Mouse (Mus musculus) liver, embryonic 11.5 days (tissue): ENCODE results near the gene Ghrl. TPM values are rescaled to one million over a fixed set of nuclear protein-coding genes. Genes with fewer than 3 reads are reported as not detected.
A peak's percentile ranks its signal among the peaks of the same experiment; 100 is the strongest.

Source experiments
- ATAC-seq: fragments of 200-750 bp; cut with Nextera tagmentation; replicated peaks from 2 replicates; pipeline ENCODE4 v1.8.0; 2017; ENCODE audit warnings: moderate number of reproducible peaks, mild to moderate bottlenecking, moderate TSS enrichment, moderate library complexity; ENCODE audit not compliant: low FRiP score
- DNase-seq: peaks from one replicate; pipeline ENCODE4 v3.0.0-alpha.2; 2017; ENCODE audit warnings: low spot score
- H3K27ac ChIP-seq: fragments of 300-500 bp; sonication (generic); 2 replicates; pipeline ENCODE4 v1.5.1; 2014; ENCODE audit warnings: mild to moderate bottlenecking, low read depth, low read length, control low read depth
- H3K27me3 ChIP-seq: fragments of 300-500 bp; sonication (generic); replicated peaks from 2 replicates; pipeline ENCODE4 v1.6.1; 2014; ENCODE audit warnings: low read length, mixed read lengths; ENCODE audit not compliant: control insufficient read depth, insufficient read depth
- H3K36me3 ChIP-seq: fragments of 300-500 bp; sonication (generic); 2 replicates; pipeline ENCODE4 v1.6.1; 2014; ENCODE audit warnings: mild to moderate bottlenecking, low read length, moderate library complexity, mixed read lengths; ENCODE audit not compliant: control insufficient read depth, insufficient read depth
- H3K4me1 ChIP-seq: fragments of 300-500 bp; sonication (generic); replicated peaks from 2 replicates; pipeline ENCODE4 v1.6.1; 2014; ENCODE audit warnings: low read length, mixed read lengths; ENCODE audit not compliant: control insufficient read depth, insufficient read depth
- H3K4me2 ChIP-seq: fragments of 300-500 bp; sonication (generic); 2 replicates; pipeline ENCODE4 v1.6.1; 2014; ENCODE audit warnings: mild to moderate bottlenecking, control low read depth, moderate library complexity
- H3K4me3 ChIP-seq: fragments of 300-500 bp; sonication (generic); 2 replicates; pipeline ENCODE4 v1.5.1; 2014; ENCODE audit warnings: low read depth, low read length, control low read depth
- H3K9ac ChIP-seq: fragments of 300-500 bp; sonication (generic); 2 replicates; pipeline ENCODE4 v1.6.1; 2014; ENCODE audit warnings: low read depth, low read length, control low read depth
- H3K9me3 ChIP-seq: fragments of 300-500 bp; sonication (generic); 2 replicates; pipeline ENCODE4 v1.6.1; 2016; ENCODE audit warnings: low read length, inconsistent platforms, mixed read lengths; ENCODE audit not compliant: control insufficient read depth
- WGBS: fragments of 180-500 bp; shearing (Covaris S2); extraction: QIAGEN DNeasy Blood & Tissue Kit; methylation state at CpG from one replicate; pipeline ENCODE4 v1.1.7; 2014; 5-methylcytosine and 5-hydroxymethylcytosine counted together
- polyA plus RNA-seq: library from polyadenylated mRNA; unstranded; fragments of >200 nt; fragmentation: Nextera tagmentation; extraction: Ambion mirVana; gene quantifications from 2 replicates; pipeline ENCODE4 v1.2.1, GENCODE M21; 2014

The Ghrl gene
- polyA plus RNA-seq, result 0.45 TPM in 1 of 2 replicates, not detected in the other

DNA sequence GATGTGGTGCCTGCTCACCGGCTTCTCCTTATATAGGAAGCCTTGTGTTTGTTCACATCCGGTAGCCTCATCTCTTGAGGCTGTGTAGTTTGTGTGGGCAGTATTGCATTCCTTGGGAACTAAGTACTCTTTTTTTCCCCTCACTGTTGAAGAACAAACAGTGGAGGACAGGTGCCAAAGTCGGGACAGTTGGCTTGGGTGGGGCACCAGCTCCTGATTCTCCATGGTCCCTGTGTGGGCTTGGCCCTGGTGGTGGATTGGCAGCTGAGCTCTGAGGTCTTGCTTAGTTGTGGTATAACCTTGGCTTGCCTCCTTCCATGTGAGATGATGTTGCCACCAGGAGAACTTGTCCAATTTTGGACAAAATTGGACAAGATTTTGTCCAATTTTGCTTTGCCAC is at the start of gene Ghrl:
Gene Ghrl, minus strand, starts transcription at position 3 of the 400 bp plus-strand sequence.
- DNase-seq (no peak), ATAC-seq (no peak)
- H3K36me3 ChIP-seq, result peaks cover 32% of the 10 kb centered on the region
- H3K9ac ChIP-seq, result no peak within 1 kb of the TSS
- H3K9me3 ChIP-seq, result no peaks in the 10 kb centered on the region
- peak within 1 kb of the TSS; percentile 50; the same call in 1 of the 2 replicates for H3K27ac ChIP-seq
- 82% methylated on average over 3 of the region's 3 CpGs for WGBS
- H3K4me3 ChIP-seq, result no peak within 1 kb of the TSS
- no peak within 1 kb of the TSS for H3K4me2 ChIP-seq
- no peaks in the 10 kb centered on the region for H3K27me3 ChIP-seq
- peaks cover 5% of the 10 kb centered on the region for H3K4me1 ChIP-seq

DNA sequence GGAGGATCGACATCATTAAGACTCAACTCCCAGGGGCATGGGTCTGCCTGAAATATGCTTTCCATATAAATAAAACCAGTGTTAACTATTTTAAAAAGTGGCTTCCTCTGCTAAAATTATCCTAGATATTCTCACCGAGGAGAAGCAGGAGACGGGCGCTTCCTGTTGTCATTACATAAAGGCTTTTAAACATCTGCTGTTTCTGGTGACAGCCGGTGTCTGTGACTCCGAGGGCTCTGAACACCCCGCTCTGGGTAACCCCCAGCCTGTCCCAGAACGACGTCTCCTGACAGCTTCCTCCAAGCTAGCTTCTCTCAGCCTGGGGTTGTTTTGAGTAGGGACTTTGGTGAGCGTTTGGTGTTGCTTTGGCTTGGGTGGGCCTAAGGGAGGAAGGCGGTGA is 49.1 kb upstream of the Ghrl start:
- WGBS, result 57% methylated on average over 11 of the region's 11 CpGs
- H3K4me1 ChIP-seq, result no peaks in the 10 kb centered on the region
- H3K36me3 ChIP-seq, result no peaks in the 10 kb centered on the region
- ATAC-seq, result no peak
- H3K4me3 ChIP-seq, result no peak overlapping the region
- H3K9me3 ChIP-seq, result no peaks in the 10 kb centered on the region
- H3K27me3 ChIP-seq, result no peaks in the 10 kb centered on the region
- no peak overlapping the region for H3K4me2 ChIP-seq
- no peak overlapping the region for H3K27ac ChIP-seq
- H3K9ac ChIP-seq, result no peak overlapping the region
- no peak for DNase-seq

- Histone ChIP-seq H3K9ac (no peak overlapping the region), H3K36me3 (no peaks in the 10 kb centered on the region), H3K27me3 (0 out of 2 replicates have a peak, but pooled peaks cover 2% of the 10 kb centered on the region), H3K4me2 (no peak overlapping the region), H3K9me3 (no peaks in the 10 kb centered on the region), H3K27ac (no peak overlapping the region), H3K4me3 (no peak overlapping the region), H3K4me1 (no peaks in the 10 kb centered on the region)
- WGBS, result 30% methylated on average over 7 of the region's 7 CpGs
- DNase-seq (peak; percentile 43), ATAC-seq (no peak)
These were observed 42.0 kb upstream of the Ghrl start for GRCm38 (mm10) chr6:113761644-113762043.

- no peaks in the 10 kb centered on the region for H3K36me3 ChIP-seq
- WGBS, result 53% methylated on average over 17 of the region's 17 CpGs
- ATAC-seq, result no peak
- H3K4me2 ChIP-seq, result no peak overlapping the region
- no peak overlapping the region for H3K9ac ChIP-seq
- no peaks in the 10 kb centered on the region for H3K4me1 ChIP-seq
- no peaks in the 10 kb centered on the region for H3K9me3 ChIP-seq
- H3K27me3 ChIP-seq, result peaks cover 26% of the 10 kb centered on the region
- no peak for DNase-seq
- no peak overlapping the region for H3K4me3 ChIP-seq
- H3K27ac ChIP-seq, result no peak overlapping the region
These were observed 29.5 kb upstream of the Ghrl start for GRCm38 (mm10) chr6:113749119-113749685.

DNA sequence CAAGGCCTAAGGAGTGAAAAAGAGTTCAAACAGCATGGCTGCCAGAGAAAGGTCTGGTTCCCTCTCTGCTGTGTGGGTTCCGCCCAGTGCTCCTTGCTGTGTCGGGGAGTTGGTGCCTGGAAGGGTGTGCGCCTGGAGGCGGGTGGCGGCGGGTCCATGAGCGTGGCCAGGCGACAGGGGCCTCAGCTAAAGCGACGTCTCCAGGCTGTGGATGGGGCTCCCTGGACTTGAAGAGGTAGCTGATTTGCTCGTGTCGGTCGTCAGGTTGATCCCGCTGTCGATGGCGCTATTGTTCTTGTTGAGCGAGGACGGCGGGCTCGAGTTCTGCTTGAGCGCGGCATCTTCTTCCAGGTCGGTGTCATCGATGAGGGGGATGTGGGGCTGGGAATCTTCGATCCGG is 28.7 kb upstream of the Ghrl start:
- no peak for DNase-seq
- H3K27ac ChIP-seq, result no peak overlapping the region
- ATAC-seq, result no peak
- no peaks in the 10 kb centered on the region for H3K4me1 ChIP-seq
- H3K4me3 ChIP-seq, result no peak overlapping the region
- H3K36me3 ChIP-seq, result no peaks in the 10 kb centered on the region
- H3K9me3 ChIP-seq, result no peaks in the 10 kb centered on the region
- no peak overlapping the region for H3K9ac ChIP-seq
- WGBS, result 25% methylated on average over 26 of the region's 26 CpGs
- H3K27me3 ChIP-seq, result peaks cover 26% of the 10 kb centered on the region
- H3K4me2 ChIP-seq, result peak overlapping the region; percentile 36

GRCm38 (mm10) chr6:113747284-113747683 is 27.6 kb upstream of the Ghrl start:
- Histone ChIP-seq H3K27ac (no peak overlapping the region), H3K4me1 (no peaks in the 10 kb centered on the region), H3K27me3 (peaks cover 26% of the 10 kb centered on the region), H3K9me3 (no peaks in the 10 kb centered on the region), H3K4me3 (no peak overlapping the region), H3K4me2 (no peak overlapping the region), H3K9ac (no peak overlapping the region), H3K36me3 (no peaks in the 10 kb centered on the region)
- 80% methylated on average over 14 of the region's 14 CpGs for WGBS
- ATAC-seq (no peak), DNase-seq (no peak)

DNA sequence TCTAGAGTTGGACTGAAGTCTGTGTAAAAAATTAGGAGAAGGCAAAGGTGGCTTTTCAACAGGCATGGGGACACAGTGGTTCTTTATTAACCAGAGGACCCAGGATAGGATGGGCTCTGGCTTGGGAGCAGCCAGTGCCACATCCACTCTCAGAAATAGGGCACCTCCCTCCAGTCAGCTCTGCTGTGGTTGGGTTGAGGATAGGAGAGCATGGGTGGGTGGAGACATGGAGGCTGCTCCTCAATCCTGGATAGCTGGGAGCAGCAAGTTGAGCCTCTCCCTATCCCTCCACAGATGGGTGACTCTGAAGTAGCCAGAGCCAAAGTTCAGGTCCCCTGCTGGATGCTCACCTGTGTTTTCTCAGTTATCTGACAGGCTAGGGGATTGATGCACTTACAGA is 25.4 kb upstream of the Ghrl start:
- H3K4me2 ChIP-seq, result no peak overlapping the region
- H3K27me3 ChIP-seq, result peaks cover 22% of the 10 kb centered on the region
- no peaks in the 10 kb centered on the region for H3K36me3 ChIP-seq
- H3K4me3 ChIP-seq, result no peak overlapping the region
- DNase-seq (no peak), ATAC-seq (no peak)
- no peaks in the 10 kb centered on the region for H3K9me3 ChIP-seq
- no peak overlapping the region for H3K9ac ChIP-seq
- H3K4me1 ChIP-seq, result no peaks in the 10 kb centered on the region; the same call in 1 of the 2 replicates
- no peak overlapping the region for H3K27ac ChIP-seq

- WGBS, result 42% methylated on average over 1 of the region's 1 CpGs
- no peaks in the 10 kb centered on the region for H3K36me3 ChIP-seq
- peaks cover 8% of the 10 kb centered on the region for H3K4me1 ChIP-seq
- H3K4me2 ChIP-seq, result no peak overlapping the region
- H3K9ac ChIP-seq, result no peak overlapping the region
- no peak overlapping the region for H3K27ac ChIP-seq
- H3K9me3 ChIP-seq, result no peaks in the 10 kb centered on the region
- H3K4me3 ChIP-seq, result no peak overlapping the region
- DNase-seq (no peak), ATAC-seq (no peak)
- peaks cover 7% of the 10 kb centered on the region for H3K27me3 ChIP-seq
These were observed 23.4 kb upstream of the Ghrl start for GRCm38 (mm10) chr6:113743111-113743510.

- peaks cover 2% of the 10 kb centered on the region for H3K27me3 ChIP-seq
- no peak overlapping the region for H3K4me2 ChIP-seq
- ATAC-seq, result no peak
- peaks cover 8% of the 10 kb centered on the region for H3K4me1 ChIP-seq
- WGBS, result 78% methylated on average over 1 of the region's 1 CpGs
- no peak for DNase-seq
- peaks cover 6% of the 10 kb centered on the region; the same call in 1 of the 2 replicates for H3K36me3 ChIP-seq
- no peak overlapping the region for H3K4me3 ChIP-seq
- H3K9ac ChIP-seq, result no peak overlapping the region
- no peaks in the 10 kb centered on the region for H3K9me3 ChIP-seq
- no peak overlapping the region for H3K27ac ChIP-seq
These were observed 22.6 kb upstream of the Ghrl start for GRCm38 (mm10) chr6:113742321-113742720.
